Mouse (Mus musculus): ENCODE measurements around the gene Filip1l.

- TF ChIP-seq CTCF (IDR thresholded peaks at IDR 0.05; ENCODE audit: borderline replicate concordance, insufficient read depth, low read length): no peak
- TF ChIP-seq POLR2A (IDR thresholded peaks at IDR 0.05; ENCODE audit: low read depth, low read length): no peak
Measured at GRCm38 (mm10) chr16:57366141-57366540, 13.2 kb downstream of the Filip1l start.
